Mouse (Mus musculus) thymus, adult 2 months (tissue): Measurements from ENCODE around the gene Dock11.

Experiments
- CTCF ChIP-seq: fragments of 200-500 bp; IDR thresholded peaks from 2 replicates; pipeline ENCODE4 v1.5.1; 2012; ENCODE audit warnings: mild to moderate bottlenecking, control low read depth, low read length, moderate library complexity, borderline replicate concordance; ENCODE audit not compliant: control insufficient read depth, poor library complexity, insufficient read depth; ENCODE audit errors: extremely low read depth
- POLR2A ChIP-seq: fragments of 200-500 bp; IDR thresholded peaks from 2 replicates; pipeline ENCODE4 v1.6.1; 2012; ENCODE audit warnings: mild to moderate bottlenecking, low read length, control low read depth, moderate library complexity; ENCODE audit not compliant: control insufficient read depth, poor library complexity, insufficient read depth; ENCODE audit errors: extremely low read depth

DNA sequence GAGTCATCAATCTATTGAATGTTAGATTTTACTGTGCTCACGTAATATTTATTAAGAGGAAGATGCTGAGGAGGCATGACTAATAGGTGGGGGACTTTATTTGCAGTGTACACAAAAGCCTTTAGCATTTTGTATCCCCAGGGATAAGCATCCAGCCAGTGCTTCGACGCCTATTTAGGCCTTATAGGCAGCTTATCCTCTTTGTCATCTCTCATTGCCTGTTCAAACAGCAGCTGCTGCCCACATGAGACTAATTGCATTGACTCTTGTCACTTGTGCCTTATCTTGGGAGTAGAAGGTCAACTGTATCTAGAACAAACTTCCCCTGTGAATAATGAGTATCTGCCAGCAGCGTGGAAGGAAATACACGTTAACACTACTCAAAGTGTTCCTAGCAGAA is 88.0 kb downstream of the Dock11 start:
- TF ChIP-seq POLR2A (no peak), CTCF (no peak)
